Mouse (Mus musculus): ENCODE results near the gene Fscn3. TPM values are rescaled to one million over a fixed set of nuclear protein-coding genes. Genes with fewer than 3 reads are reported as not detected.

Gene Fscn3
- total RNA-seq, 2 experiments from 2014 or later: not detected

GRCm38 (mm10) chr6:28423767-28424695 is 3.6 kb upstream of the Fscn3 start:
- intact Hi-C loops (cut with DNase I): loop anchor here (2.0 to 10.0 kb wide), 4 partner anchors 25 to 601 kb away; partner anchors contain the start of genes Snd1 and Zfp800
- peak; percentile 66 to 68 for DNase-seq

DNA sequence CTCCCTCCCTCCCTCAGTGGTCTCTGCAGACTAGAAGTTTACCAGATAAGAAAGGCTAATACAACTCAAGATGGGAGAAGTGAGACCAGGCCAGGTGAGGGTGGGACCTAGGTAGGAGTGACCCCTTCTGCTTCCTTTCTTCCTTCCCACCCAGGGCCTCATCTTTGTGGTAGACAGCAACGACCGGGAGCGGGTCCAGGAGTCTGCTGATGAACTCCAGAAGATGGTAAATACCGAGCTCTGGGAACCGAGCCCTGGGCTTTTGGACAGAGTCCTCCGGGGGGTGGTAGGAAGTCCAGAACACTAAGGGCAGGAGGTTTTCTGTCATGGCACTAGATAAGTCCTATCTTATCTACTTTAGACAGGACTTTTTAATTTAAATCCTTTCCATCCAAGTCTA is 2.6 kb upstream of the Fscn3 start:
- intact Hi-C loops (cut with DNase I): loop anchor here (2.0 to 10.0 kb wide), 2 partner anchors 26 to 600 kb away; partner anchors contain the start of gene Zfp800
- no peak for DNase-seq

GRCm38 (mm10) chr6:28428290-28428689 is 701 bp downstream of the Fscn3 start, which contains the start of gene Gcc1:
Gene Gcc1, minus strand, starts transcription at chr6:28428390.
- intact Hi-C loops (cut with DNase I): loop anchor here (10.0 kb wide), 1 partner anchor 597 kb away; no protein-coding TSS in a partner anchor
- no peak for DNase-seq

DNA sequence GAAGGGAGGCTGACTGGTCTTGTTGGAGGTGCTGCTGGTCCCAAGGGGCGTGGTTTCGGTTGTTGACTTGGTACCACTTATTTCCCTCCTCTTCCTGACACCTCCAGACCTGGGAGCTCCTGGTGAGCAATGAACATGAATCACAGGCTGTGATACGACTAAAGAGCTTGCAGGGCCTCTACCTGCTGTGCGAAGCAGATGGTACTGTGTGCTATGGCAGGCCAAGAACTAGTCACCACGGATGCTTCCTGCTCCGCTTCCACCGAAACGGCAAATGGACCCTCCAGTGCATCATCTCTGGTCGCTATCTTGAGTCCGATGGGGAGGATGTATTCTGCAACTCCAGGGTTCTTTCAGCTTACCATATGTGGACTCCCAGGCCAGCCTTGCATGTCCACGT is 2.3 kb downstream of the Fscn3 start:
- intact Hi-C loops (cut with DNase I): loop anchor here (10.0 kb wide), 1 partner anchor 595 kb away; no protein-coding TSS in a partner anchor
- DNase-seq: no peak

DNA sequence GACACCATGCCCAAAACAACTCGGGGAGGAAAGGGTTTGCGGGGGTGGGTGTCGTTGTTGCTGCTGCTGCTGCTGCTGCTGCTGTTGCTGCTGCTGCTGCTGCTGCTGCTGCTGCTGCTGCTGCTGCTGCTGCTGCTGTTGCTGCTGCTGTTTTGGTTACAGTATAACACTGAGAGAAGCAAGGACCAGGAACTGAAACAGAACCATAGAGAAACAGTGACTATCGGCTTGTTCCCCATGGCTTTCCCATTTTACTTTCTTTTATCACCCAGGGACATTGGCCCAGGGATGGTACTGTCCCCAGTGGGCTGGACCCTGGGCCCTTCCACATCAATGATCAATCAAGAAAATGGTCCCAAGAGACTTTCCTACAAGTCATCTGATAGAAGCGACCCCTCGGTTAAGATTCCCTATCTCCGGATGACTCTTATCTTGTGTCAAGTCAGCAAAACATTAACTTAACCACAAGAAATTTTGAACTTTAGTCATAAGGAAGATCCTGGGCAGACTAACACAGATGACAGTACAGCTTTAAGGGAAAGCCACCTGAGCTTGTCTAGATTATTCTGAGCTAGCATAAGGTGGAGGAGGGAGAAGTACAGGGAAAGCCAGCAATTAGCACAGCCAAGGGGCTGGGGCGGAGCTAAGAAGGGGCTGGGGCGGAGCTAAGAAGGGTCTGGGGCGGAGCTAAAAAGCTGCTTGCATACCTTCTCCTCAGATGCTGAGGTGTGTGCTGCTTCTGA is 3.4 kb downstream of the Fscn3 start:
- intact Hi-C loops (cut with DNase I): no loop called here

DNA sequence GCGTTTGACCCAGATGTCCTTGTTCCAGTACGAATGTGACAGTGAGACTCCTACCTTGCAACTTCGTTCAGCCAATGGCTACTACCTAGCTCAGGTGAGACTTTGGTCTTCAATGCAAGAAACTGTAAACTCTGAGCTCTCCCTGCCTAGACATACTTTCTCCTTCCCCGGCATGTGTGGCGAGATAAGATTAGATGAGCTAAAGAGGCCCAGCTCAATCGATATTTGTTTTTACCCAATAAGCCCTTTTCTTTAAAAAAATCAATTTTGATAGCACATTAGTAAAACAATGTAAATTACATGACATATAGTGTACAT is 3.9 kb downstream of the Fscn3 start:
- no peak for DNase-seq
- intact Hi-C loops (cut with DNase I): no loop called here

More for the DNA sequence above, 3.4 kb downstream of the Fscn3 start:
- no peak for DNase-seq

- intact Hi-C loops (cut with DNase I): no loop called here
- no peak for DNase-seq
Observed at GRCm38 (mm10) chr6:28447937-28448336, 20.3 kb downstream of the Fscn3 start.

DNA sequence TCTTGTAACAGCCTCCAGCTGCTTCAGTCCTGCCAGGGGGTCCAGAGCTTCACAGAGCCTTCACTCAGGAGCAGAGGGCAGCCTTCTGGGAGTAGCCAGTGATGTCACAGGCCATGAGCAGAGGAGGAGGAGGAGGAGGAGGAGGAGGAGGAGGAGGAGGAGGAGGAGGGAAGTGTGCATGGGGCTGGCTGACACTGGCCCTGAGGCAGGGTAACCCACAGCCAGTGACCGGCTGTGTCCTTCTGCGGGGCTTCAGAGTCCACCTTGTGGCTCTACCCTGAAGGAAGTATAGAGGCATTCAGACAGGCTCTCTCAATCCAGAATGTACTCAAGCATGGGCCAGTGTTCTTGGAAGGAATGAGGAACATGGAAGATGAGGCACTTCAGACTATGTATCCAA is 21.7 kb downstream of the Fscn3 start, which contains the start of gene Pax4:
TSS of gene Pax4 (minus strand) at position 101 of the 400 bp plus-strand sequence.
- no peak for DNase-seq
- intact Hi-C loops (cut with DNase I): no loop called here

GRCm38 (mm10) chr6:28450481-28450880 is 22.9 kb downstream of the Fscn3 start:
- intact Hi-C loops (cut with DNase I): no loop called here
- no peak for DNase-seq

DNA sequence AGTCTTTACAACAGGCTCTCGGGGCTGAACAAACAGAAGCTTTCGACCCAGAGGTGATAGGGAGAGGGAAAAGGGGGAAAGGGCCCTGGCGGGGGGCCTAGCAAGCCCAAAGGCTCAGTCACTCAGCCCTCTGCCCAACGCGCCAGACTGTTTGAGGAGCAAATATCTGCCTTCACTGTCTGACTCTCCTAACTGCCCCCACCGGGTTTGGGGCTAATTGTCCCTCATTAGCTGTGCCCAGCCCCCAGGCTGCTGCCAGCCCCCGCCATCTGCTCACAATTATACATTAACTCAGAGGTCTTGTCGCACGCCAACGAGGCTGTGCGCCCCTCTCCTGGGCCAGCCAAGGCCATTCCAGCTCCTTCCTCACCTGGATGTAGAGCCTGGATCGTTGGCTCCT is 23.4 kb downstream of the Fscn3 start:
- intact Hi-C loops (cut with DNase I): no loop called here
- no peak for DNase-seq

GRCm38 (mm10) chr6:28459221-28459668 is 31.7 kb downstream of the Fscn3 start:
- intact Hi-C loops (cut with DNase I): loop anchor here (5.0 kb wide), 1 partner anchor 197 kb away; no protein-coding TSS in a partner anchor
- no peak for DNase-seq

DNA sequence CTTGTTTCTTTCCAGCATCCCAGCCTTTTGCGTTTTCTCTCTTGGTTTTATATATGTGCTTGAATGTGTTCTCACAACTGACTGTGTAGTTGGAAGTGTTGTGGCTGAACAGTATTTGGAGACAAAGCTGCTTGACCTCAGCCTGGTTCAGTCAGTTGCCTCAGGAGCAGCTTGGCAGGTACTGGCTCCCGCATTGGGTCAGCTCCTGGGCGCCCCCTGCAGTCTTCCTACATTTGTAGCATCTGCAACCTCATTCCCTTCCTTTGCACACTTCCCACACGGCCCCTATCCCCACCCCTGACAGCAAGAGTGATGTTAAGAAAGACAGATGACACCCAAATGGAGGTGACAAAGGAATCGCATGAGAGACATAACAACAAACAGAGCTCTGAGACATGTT is 32.9 kb downstream of the Fscn3 start:
- DNase-seq: peak; percentile 76 to 84
- intact Hi-C loops (cut with DNase I): loop anchor here (1.0 to 5.0 kb wide), 3 partner anchors 121 to 803 kb away; no protein-coding TSS in a partner anchor

- DNase-seq: no peak
- intact Hi-C loops (cut with DNase I): loop anchor here (5.0 kb wide), 1 partner anchor 807 kb away; no protein-coding TSS in a partner anchor
Observed at GRCm38 (mm10) chr6:28464630-28465029, 37.0 kb downstream of the Fscn3 start.

DNA sequence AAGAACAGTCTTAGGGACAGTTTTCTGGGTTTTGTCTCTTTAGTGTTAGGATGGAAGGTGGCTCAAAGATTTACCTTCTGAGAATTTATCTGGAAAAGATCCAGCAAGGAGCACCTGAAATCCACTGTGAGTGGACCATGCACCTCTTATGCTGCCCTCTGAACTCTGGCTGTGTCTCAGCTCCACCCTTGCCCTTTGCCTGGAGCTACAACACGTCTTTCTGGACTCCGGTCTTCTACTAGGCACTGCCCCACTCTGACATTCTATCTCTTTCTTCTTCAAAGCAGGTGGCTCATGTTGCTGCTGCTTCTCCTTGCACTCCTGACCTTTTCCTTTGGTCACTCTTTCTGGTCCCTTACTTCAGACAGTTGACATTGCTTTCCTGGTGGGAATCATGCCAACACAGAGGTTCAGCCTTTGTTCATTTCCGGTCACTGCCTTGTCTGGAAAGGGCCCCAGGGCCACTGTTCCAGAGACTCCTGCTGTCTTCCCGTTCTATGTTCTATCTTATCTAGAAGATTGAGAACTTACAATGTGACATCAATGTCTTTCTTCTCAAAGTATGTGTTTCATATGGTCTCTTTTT is 42.5 kb downstream of the Fscn3 start:
- DNase-seq: no peak
- intact Hi-C loops (cut with DNase I): no loop called here

DNA sequence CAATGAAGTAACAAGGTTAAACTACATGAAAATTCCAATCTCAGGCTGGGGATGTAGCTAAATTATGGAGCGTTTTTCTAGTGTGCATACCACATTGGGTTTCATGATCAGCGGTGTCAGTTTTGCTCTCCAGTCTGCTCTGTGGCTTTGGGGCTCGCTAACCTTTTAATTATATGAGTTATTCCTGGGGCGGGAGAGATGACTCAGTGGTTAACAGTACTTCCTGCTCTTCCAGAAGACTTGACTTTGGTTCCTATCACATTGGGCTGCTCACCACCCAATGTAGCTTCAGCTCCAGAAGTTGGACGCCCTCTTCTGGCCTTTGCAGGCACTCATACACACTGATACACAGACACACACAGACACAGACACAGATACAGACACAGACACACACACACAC is 43.0 kb downstream of the Fscn3 start:
- intact Hi-C loops (cut with DNase I): no loop called here
- DNase-seq: no peak

GRCm38 (mm10) chr6:28471284-28472035 is 43.9 kb downstream of the Fscn3 start:
- no peak for DNase-seq
- intact Hi-C loops (cut with DNase I): no loop called here

- intact Hi-C loops (cut with DNase I): no loop called here
Observed at GRCm38 (mm10) chr6:28474211-28474610, 46.6 kb downstream of the Fscn3 start.

DNA sequence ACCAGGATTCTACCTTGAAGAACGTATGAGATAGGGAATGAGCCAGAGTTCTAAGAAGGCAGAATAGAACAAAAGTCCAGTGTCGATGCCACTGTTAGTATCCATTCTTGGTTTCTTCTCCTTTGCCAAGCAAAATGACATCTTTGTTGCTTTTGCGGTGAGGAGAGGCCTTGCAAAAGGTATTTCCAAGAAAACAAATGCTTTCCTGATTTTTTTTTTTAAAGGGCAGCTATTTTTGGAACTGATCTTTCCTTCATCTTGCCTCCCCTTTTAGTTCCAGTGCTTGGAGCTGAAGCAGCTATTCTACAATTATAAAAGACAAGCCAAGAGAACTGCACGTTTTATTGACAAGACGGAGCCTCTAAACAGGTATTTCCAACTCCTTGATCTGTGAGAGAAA is 47.2 kb downstream of the Fscn3 start, which contains the start of gene Snd1:
TSS of gene Snd1 (plus strand) at position 301 of the 400 bp plus-strand sequence.
- no peak for DNase-seq

More at GRCm38 (mm10) chr6:28474211-28474610, 46.6 kb downstream of the Fscn3 start:
- DNase-seq: no peak

DNA sequence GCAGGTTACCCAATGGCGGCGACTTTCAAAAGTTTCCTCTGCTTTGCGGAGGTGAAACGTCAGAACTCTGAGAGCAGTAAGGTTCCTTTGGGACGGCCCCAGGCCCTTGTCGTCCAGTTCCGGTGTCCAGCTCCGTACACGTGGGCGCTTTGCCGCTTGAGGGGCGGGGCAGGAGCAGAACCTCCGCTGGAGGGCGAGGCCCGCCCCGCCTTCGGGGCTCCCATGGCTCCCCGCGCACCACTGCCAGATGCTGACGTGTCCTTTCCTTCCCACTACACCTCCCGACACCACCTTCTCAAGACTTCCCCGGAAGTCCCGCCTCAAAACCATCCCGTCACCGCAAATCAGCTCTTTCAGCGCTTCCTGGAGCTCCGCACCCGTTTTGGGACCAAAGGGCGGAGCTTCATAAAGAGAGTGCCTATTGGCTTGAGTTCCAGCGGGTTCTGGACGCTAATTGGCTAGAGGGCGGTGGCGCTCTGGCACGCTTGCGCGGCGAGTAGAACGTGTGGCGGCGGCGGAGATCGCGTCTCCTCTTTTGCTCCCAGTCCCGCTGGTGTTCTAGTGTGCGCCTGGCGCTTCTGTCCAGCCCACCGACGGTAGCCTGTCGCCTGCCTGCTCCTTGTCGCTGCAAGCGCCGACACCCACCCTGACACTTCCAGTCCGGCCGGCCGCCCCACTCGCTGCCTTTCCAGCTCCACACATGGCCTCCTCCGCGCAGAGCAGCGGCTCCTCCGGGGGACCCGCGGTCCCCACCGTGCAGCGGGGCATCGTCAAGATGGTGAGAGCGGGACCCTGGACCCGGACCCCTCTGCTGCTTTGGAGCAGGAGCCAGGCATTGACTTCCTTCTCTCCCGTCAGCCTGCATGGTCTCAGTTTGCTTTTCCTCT is 52.5 kb downstream of the Fscn3 start:
- peak; percentile 100 for DNase-seq
- intact Hi-C loops (cut with DNase I): loop anchor here (5.0 kb wide), 1 partner anchor 58 kb away; the partner anchor contains the start of gene Arf5

More for the DNA sequence above, 47.2 kb downstream of the Fscn3 start, which contains the start of gene Snd1:
- intact Hi-C loops (cut with DNase I): loop anchor here (5.0 kb wide), 1 partner anchor 53 kb away; the partner anchor contains the start of gene Arf5
